Mouse (Mus musculus): Measurements from ENCODE around the gene Myl3. TPM values are rescaled to one million over a fixed set of nuclear protein-coding genes. Genes with fewer than 3 reads are reported as not detected.

Gene Myl3
- polyA plus RNA-seq (2014; fragmentation: Nextera tagmentation; extraction: Ambion mirVana), result 4,569 and 4,875 TPM in 2 replicates

- Histone ChIP-seq H3K4me1 (ENCODE audit: control insufficient read depth in 2 of 2, insufficient read depth in 2 of 2, low read length in 2 of 2) (peaks cover 16 to 20% of the 10 kb centered on the region in 2 experiments), H3K4me2 (ENCODE audit: low read length) (peak within 1 kb of the TSS; percentile 88), H3K9ac (ENCODE audit: low read length) (peak within 1 kb of the TSS; percentile 89), H3K27me3 (ENCODE audit: control insufficient read depth, insufficient read depth, low read length) (peaks cover 10% of the 10 kb centered on the region; the same call in 1 of the 2 replicates), H3K9me3 (ENCODE audit: control insufficient read depth, low read length) (no peaks in the 10 kb centered on the region), H3K4me3 (ENCODE audit: control insufficient read depth in 1 of 2, insufficient read depth in 1 of 2, low read depth in 1 of 2, low read length in 2 of 2) (peak within 1 kb of the TSS; percentile 63 to 97), H3K36me3 (ENCODE audit: control insufficient read depth, insufficient read depth, low read length) (peaks cover 18% of the 10 kb centered on the region), H3K27ac (replicated peaks in 1 of 2; ENCODE audit: control insufficient read depth in 1 of 2, insufficient read depth in 1 of 2, low read depth in 2 of 2, low read length in 2 of 2) (peak within 1 kb of the TSS in 1 of 2 experiments; percentile 86; a peak in 2 of 4 replicates)
- WGBS, result 6% methylated on average over 17 of the region's 17 CpGs
- no peak for ATAC-seq (ENCODE audit: insufficient number of reproducible peaks, insufficient read depth, low FRiP score, low read depth)
These were observed at the start of gene Myl3 for GRCm38 (mm10) chr9:110741711-110742294. Myl3 (plus strand) TSS chr9:110741861.

GRCm38 (mm10) chr9:110695165-110695755, 46.4 kb upstream of the Myl3 start:
- Histone ChIP-seq H3K27me3 (ENCODE audit: control insufficient read depth, insufficient read depth, low read length) (no peaks in the 10 kb centered on the region), H3K9me3 (ENCODE audit: control insufficient read depth, low read length) (no peaks in the 10 kb centered on the region), H3K4me1 (ENCODE audit: control insufficient read depth in 2 of 2, insufficient read depth in 2 of 2, low read length in 2 of 2) (peaks cover 4 to 16% of the 10 kb centered on the region in 2 experiments; a peak in 3 of 4 replicates), H3K27ac (replicated peaks in 1 of 2; ENCODE audit: control insufficient read depth in 1 of 2, insufficient read depth in 1 of 2, low read depth in 2 of 2, low read length in 2 of 2) (no peak overlapping the region), H3K9ac (ENCODE audit: low read length) (no peak overlapping the region; the same call in 1 of the 2 replicates), H3K4me3 (ENCODE audit: control insufficient read depth in 1 of 2, insufficient read depth in 1 of 2, low read depth in 1 of 2, low read length in 2 of 2) (no peak overlapping the region), H3K4me2 (ENCODE audit: low read length) (no peak overlapping the region), H3K36me3 (ENCODE audit: control insufficient read depth, insufficient read depth, low read length) (peaks cover 32% of the 10 kb centered on the region)
- WGBS, result 57% methylated on average over 4 of the region's 4 CpGs
- ATAC-seq (ENCODE audit: insufficient number of reproducible peaks, insufficient read depth, low FRiP score, low read depth), result no peak

GRCm38 (mm10) chr9:110696427-110696826, 45.2 kb upstream of the Myl3 start:
- no peaks in the 10 kb centered on the region for H3K9me3 ChIP-seq (ENCODE audit: control insufficient read depth, low read length)
- no peaks in the 10 kb centered on the region for H3K27me3 ChIP-seq (ENCODE audit: control insufficient read depth, insufficient read depth, low read length)
- peaks cover 37% of the 10 kb centered on the region for H3K36me3 ChIP-seq (ENCODE audit: control insufficient read depth, insufficient read depth, low read length)
- H3K9ac ChIP-seq (ENCODE audit: low read length), result no peak overlapping the region
- H3K4me3 ChIP-seq (ENCODE audit: control insufficient read depth in 1 of 2, insufficient read depth in 1 of 2, low read depth in 1 of 2, low read length in 2 of 2), result no peak overlapping the region
- H3K27ac ChIP-seq (replicated peaks in 1 of 2; ENCODE audit: control insufficient read depth in 1 of 2, insufficient read depth in 1 of 2, low read depth in 2 of 2, low read length in 2 of 2), result no peak overlapping the region
- no peak for ATAC-seq (ENCODE audit: insufficient number of reproducible peaks, insufficient read depth, low FRiP score, low read depth)
- WGBS, result 89% methylated on average over 5 of the region's 5 CpGs
- H3K4me1 ChIP-seq (ENCODE audit: control insufficient read depth in 2 of 2, insufficient read depth in 2 of 2, low read length in 2 of 2), result peaks cover 4 to 16% of the 10 kb centered on the region in 2 experiments; a peak in 3 of 4 replicates
- no peak overlapping the region for H3K4me2 ChIP-seq (ENCODE audit: low read length)

- H3K4me1 ChIP-seq (ENCODE audit: control insufficient read depth in 2 of 2, insufficient read depth in 2 of 2, low read length in 2 of 2), result peaks cover 6 to 21% of the 10 kb centered on the region in 2 experiments; a peak in 3 of 4 replicates
- H3K36me3 ChIP-seq (ENCODE audit: control insufficient read depth, insufficient read depth, low read length), result peaks cover 36% of the 10 kb centered on the region
- H3K4me2 ChIP-seq (ENCODE audit: low read length), result no peak overlapping the region
- ATAC-seq (ENCODE audit: insufficient number of reproducible peaks, insufficient read depth, low FRiP score, low read depth), result no peak
- no peaks in the 10 kb centered on the region for H3K9me3 ChIP-seq (ENCODE audit: control insufficient read depth, low read length)
- H3K4me3 ChIP-seq (ENCODE audit: control insufficient read depth in 1 of 2, insufficient read depth in 1 of 2, low read depth in 1 of 2, low read length in 2 of 2), result no peak overlapping the region
- H3K9ac ChIP-seq (ENCODE audit: low read length), result 0 out of 2 replicates have a peak overlapping the region, but pooled peaks have one; percentile 16
- H3K27ac ChIP-seq (replicated peaks in 1 of 2; ENCODE audit: control insufficient read depth in 1 of 2, insufficient read depth in 1 of 2, low read depth in 2 of 2, low read length in 2 of 2), result no peak overlapping the region
- H3K27me3 ChIP-seq (ENCODE audit: control insufficient read depth, insufficient read depth, low read length), result no peaks in the 10 kb centered on the region
- 81% methylated on average over 3 of the region's 3 CpGs for WGBS
These were observed 44.2 kb upstream of the Myl3 start for GRCm38 (mm10) chr9:110697465-110697864.

GRCm38 (mm10) chr9:110699574-110699973, 42.1 kb upstream of the Myl3 start:
- peaks cover 12 to 33% of the 10 kb centered on the region in 2 experiments; a peak in 3 of 4 replicates for H3K4me1 ChIP-seq (ENCODE audit: control insufficient read depth in 2 of 2, insufficient read depth in 2 of 2, low read length in 2 of 2)
- H3K9ac ChIP-seq (ENCODE audit: low read length), result no peak overlapping the region
- H3K4me3 ChIP-seq (ENCODE audit: control insufficient read depth in 1 of 2, insufficient read depth in 1 of 2, low read depth in 1 of 2, low read length in 2 of 2), result no peak overlapping the region
- 89% methylated on average over 3 of the region's 3 CpGs for WGBS
- H3K27ac ChIP-seq (replicated peaks in 1 of 2; ENCODE audit: control insufficient read depth in 1 of 2, insufficient read depth in 1 of 2, low read depth in 2 of 2, low read length in 2 of 2), result no peak overlapping the region
- no peaks in the 10 kb centered on the region for H3K27me3 ChIP-seq (ENCODE audit: control insufficient read depth, insufficient read depth, low read length)
- no peak for ATAC-seq (ENCODE audit: insufficient number of reproducible peaks, insufficient read depth, low FRiP score, low read depth)
- H3K36me3 ChIP-seq (ENCODE audit: control insufficient read depth, insufficient read depth, low read length), result peaks cover 24% of the 10 kb centered on the region
- no peak overlapping the region for H3K4me2 ChIP-seq (ENCODE audit: low read length)
- no peaks in the 10 kb centered on the region for H3K9me3 ChIP-seq (ENCODE audit: control insufficient read depth, low read length)

GRCm38 (mm10) chr9:110701114-110702032, 40.3 kb upstream of the Myl3 start:
- Histone ChIP-seq H3K4me2 (ENCODE audit: low read length) (no peak overlapping the region), H3K4me3 (ENCODE audit: control insufficient read depth in 1 of 2, insufficient read depth in 1 of 2, low read depth in 1 of 2, low read length in 2 of 2) (no peak overlapping the region), H3K27ac (replicated peaks in 1 of 2; ENCODE audit: control insufficient read depth in 1 of 2, insufficient read depth in 1 of 2, low read depth in 2 of 2, low read length in 2 of 2) (no peak overlapping the region), H3K4me1 (ENCODE audit: control insufficient read depth in 2 of 2, insufficient read depth in 2 of 2, low read length in 2 of 2) (peaks cover 9 to 22% of the 10 kb centered on the region in 2 experiments; a peak in 3 of 4 replicates), H3K27me3 (ENCODE audit: control insufficient read depth, insufficient read depth, low read length) (no peaks in the 10 kb centered on the region), H3K36me3 (ENCODE audit: control insufficient read depth, insufficient read depth, low read length) (peaks cover 16% of the 10 kb centered on the region), H3K9me3 (ENCODE audit: control insufficient read depth, low read length) (no peaks in the 10 kb centered on the region), H3K9ac (ENCODE audit: low read length) (no peak overlapping the region)
- 79% methylated on average over 12 of the region's 12 CpGs for WGBS
- no peak for ATAC-seq (ENCODE audit: insufficient number of reproducible peaks, insufficient read depth, low FRiP score, low read depth)

- WGBS, result 27% methylated on average over 1 of the region's 1 CpGs
- H3K27ac ChIP-seq (replicated peaks in 1 of 2; ENCODE audit: control insufficient read depth in 1 of 2, insufficient read depth in 1 of 2, low read depth in 2 of 2, low read length in 2 of 2), result peak overlapping the region; percentile 36 to 71
- no peak overlapping the region for H3K9ac ChIP-seq (ENCODE audit: low read length)
These were observed 38.8 kb upstream of the Myl3 start for GRCm38 (mm10) chr9:110702848-110703247.

More at GRCm38 (mm10) chr9:110702848-110703247, 38.8 kb upstream of the Myl3 start:
- Histone ChIP-seq H3K36me3 (ENCODE audit: control insufficient read depth, insufficient read depth, low read length) (peaks cover 11% of the 10 kb centered on the region), H3K4me1 (ENCODE audit: control insufficient read depth in 2 of 2, insufficient read depth in 2 of 2, low read length in 2 of 2) (peaks cover 8 to 17% of the 10 kb centered on the region in 2 experiments; a peak in 3 of 4 replicates), H3K27me3 (ENCODE audit: control insufficient read depth, insufficient read depth, low read length) (no peaks in the 10 kb centered on the region), H3K4me2 (ENCODE audit: low read length) (no peak overlapping the region; the same call in 1 of the 2 replicates), H3K9me3 (ENCODE audit: control insufficient read depth, low read length) (no peaks in the 10 kb centered on the region), H3K4me3 (ENCODE audit: control insufficient read depth in 1 of 2, insufficient read depth in 1 of 2, low read depth in 1 of 2, low read length in 2 of 2) (no peak overlapping the region)
- ATAC-seq (ENCODE audit: insufficient number of reproducible peaks, insufficient read depth, low FRiP score, low read depth), result no peak
